Mouse (Mus musculus) MEL (cell line): ENCODE data around the gene Col8a2. TPM values are rescaled to one million over a fixed set of nuclear protein-coding genes. Genes with fewer than 3 reads are reported as not detected.
A peak's percentile ranks its signal among the peaks of the same experiment; 100 is the strongest.

Source experiments
- DNase-seq: peaks from one replicate; pipeline ENCODE4 v3.0.0; 2011; ENCODE audit warnings: low read depth, low spot score
- H3K27ac ChIP-seq: 2 replicates; pipeline ENCODE4 v1.5.1; 2012; ENCODE audit warnings: low read depth, mild to moderate bottlenecking, control low read depth, low read length, moderate library complexity; ENCODE audit not compliant: control insufficient read depth
- H3K27me3 ChIP-seq, 2 experiments: fragments of 150-350 bp in 1 of 2; sonication (generic) in 1 of 2; 2 replicates each; pipeline ENCODE4 v1.6.1; 2012; ENCODE audit warnings: low read length in 2 of 2, mild to moderate bottlenecking in 2 of 2, improper control_type of control experiment in 1 of 2, moderate library complexity in 1 of 2; ENCODE audit not compliant: insufficient read depth in 2 of 2, control insufficient read depth in 1 of 2
- H3K36me3 ChIP-seq, 2 experiments: 2 replicates each; pipeline ENCODE4 v1.6.1; 2012 to 2014; ENCODE audit warnings: low read length in 2 of 2, improper control_type of control experiment in 1 of 2, inconsistent platforms in 1 of 2, mild to moderate bottlenecking in 1 of 2; ENCODE audit not compliant: insufficient read depth in 2 of 2, control insufficient read depth in 1 of 2
- H3K4me1 ChIP-seq, 2 experiments: fragments of 150-350 bp in 1 of 2; sonication (generic) in 1 of 2; 2 replicates each; pipeline ENCODE4 v1.6.1; 2012; ENCODE audit warnings: low read length in 2 of 2, improper control_type of control experiment in 1 of 2, mild to moderate bottlenecking in 1 of 2; ENCODE audit not compliant: insufficient read depth in 2 of 2, control insufficient read depth in 1 of 2
- H3K4me3 ChIP-seq, 2 experiments: fragments of 150-350 bp in 1 of 2; sonication (generic) in 1 of 2; 2 replicates each; pipeline ENCODE4 v1.5.1; 2012; ENCODE audit warnings: low read depth in 2 of 2, low read length in 2 of 2, mild to moderate bottlenecking in 2 of 2, moderate library complexity in 2 of 2, control low read depth in 1 of 2, improper control_type of control experiment in 1 of 2; ENCODE audit not compliant: control insufficient read depth in 1 of 2, insufficient read depth in 1 of 2
- H3K79me2 ChIP-seq: 2 replicates; pipeline ENCODE4 v1.6.1; 2012; ENCODE audit warnings: mild to moderate bottlenecking, low read length, moderate library complexity; ENCODE audit not compliant: control insufficient read depth, poor library complexity, insufficient read depth
- H3K9ac ChIP-seq: 2 replicates; pipeline ENCODE4 v1.6.1; 2012; ENCODE audit warnings: low read depth, mild to moderate bottlenecking, control low read depth, low read length, moderate library complexity; ENCODE audit not compliant: control insufficient read depth, poor library complexity, severe bottlenecking
- H3K9me3 ChIP-seq: fragments of 150-350 bp; sonication (generic); replicated peaks from 2 replicates; pipeline ENCODE4 v1.6.1; 2012; ENCODE audit warnings: mild to moderate bottlenecking, low read length, improper control_type of control experiment, moderate library complexity; ENCODE audit not compliant: insufficient read depth
- BHLHE40 ChIP-seq: IDR thresholded peaks from 2 replicates; pipeline ENCODE4 v1.6.1; 2012; ENCODE audit warnings: low read depth, mild to moderate bottlenecking, inconsistent platforms, low read length, improper control_type of control experiment, borderline replicate concordance
- CHD1 ChIP-seq: IDR thresholded peaks from 2 replicates; pipeline ENCODE4 v1.6.1; 2012; ENCODE audit warnings: low read depth, mild to moderate bottlenecking, inconsistent platforms, low read length, improper control_type of control experiment
- CHD2 ChIP-seq: IDR thresholded peaks from 2 replicates; pipeline ENCODE4 v1.6.1; 2011; ENCODE audit warnings: low read length, improper control_type of control experiment
- CTCF ChIP-seq, 3 experiments: IDR thresholded peaks in 2 of 3; conservative IDR thresholded peaks in 1 of 3; 2 replicates each; pipeline ENCODE4 v1.5.1; 2011 to 2012; ENCODE audit warnings: low read length in 3 of 3, low read depth in 2 of 3, mild to moderate bottlenecking in 2 of 3, improper control_type of control experiment in 1 of 3, inconsistent platforms in 1 of 3, mixed read lengths in 1 of 3, moderate library complexity in 1 of 3; ENCODE audit not compliant: control insufficient read depth in 1 of 3, insufficient read depth in 1 of 3, poor library complexity in 1 of 3, severe bottlenecking in 1 of 3
- ELF1 ChIP-seq: IDR thresholded peaks from 2 replicates; pipeline ENCODE4 v1.6.1; 2014; ENCODE audit warnings: low read depth, mild to moderate bottlenecking, inconsistent platforms, low read length, improper control_type of control experiment, moderate library complexity
- GATA1 ChIP-seq: IDR thresholded peaks from 2 replicates; pipeline ENCODE4 v1.6.1; 2011; ENCODE audit warnings: low read depth, low read length, improper control_type of control experiment
- MAX ChIP-seq: IDR thresholded peaks from 2 replicates; pipeline ENCODE4 v1.6.1; 2011; ENCODE audit warnings: low read length, improper control_type of control experiment
- RAD21 ChIP-seq: IDR thresholded peaks from 2 replicates; pipeline ENCODE4 v1.6.1; 2011; ENCODE audit warnings: mild to moderate bottlenecking, low read depth, low read length, improper control_type of control experiment
- RCOR1 ChIP-seq: IDR thresholded peaks from 2 replicates; pipeline ENCODE4 v1.6.1; 2012; ENCODE audit warnings: low read depth, mild to moderate bottlenecking, inconsistent platforms, low read length, improper control_type of control experiment
- SMC3 ChIP-seq: IDR thresholded peaks from 2 replicates; pipeline ENCODE4 v1.6.1; 2011; ENCODE audit warnings: low read depth, low read length, improper control_type of control experiment
- TAL1 ChIP-seq: IDR thresholded peaks from 2 replicates; pipeline ENCODE4 v1.6.1; 2012; ENCODE audit warnings: mild to moderate bottlenecking, inconsistent platforms, low read length, moderate library complexity, mixed read lengths
- polyA plus RNA-seq, 2 experiments: library from polyadenylated mRNA; stranded (reverse) in 1 of 2; unstranded in 1 of 2; fragments of >175 nt in 1 of 2; fragments of >200 nt in 1 of 2; gene quantifications; 2 replicates each; pipeline versions ENCODE4 v1.2.1 to v1.2.4; 2012; ENCODE audit warnings: low replicate concordance in 2 of 2, low read depth in 1 of 2; ENCODE audit not compliant: insufficient read length in 2 of 2, insufficient read depth in 1 of 2, missing spikeins in 1 of 2
- total RNA-seq: library from RNA; depleted of rRNA; stranded (reverse); fragments of 300-350 nt; gene quantifications from 2 replicates; pipeline ENCODE4 v1.2.3, GENCODE M21; 2012

Col8a2 gene
- total and polyA plus RNA-seq, 3 experiments, result not detected

DNA sequence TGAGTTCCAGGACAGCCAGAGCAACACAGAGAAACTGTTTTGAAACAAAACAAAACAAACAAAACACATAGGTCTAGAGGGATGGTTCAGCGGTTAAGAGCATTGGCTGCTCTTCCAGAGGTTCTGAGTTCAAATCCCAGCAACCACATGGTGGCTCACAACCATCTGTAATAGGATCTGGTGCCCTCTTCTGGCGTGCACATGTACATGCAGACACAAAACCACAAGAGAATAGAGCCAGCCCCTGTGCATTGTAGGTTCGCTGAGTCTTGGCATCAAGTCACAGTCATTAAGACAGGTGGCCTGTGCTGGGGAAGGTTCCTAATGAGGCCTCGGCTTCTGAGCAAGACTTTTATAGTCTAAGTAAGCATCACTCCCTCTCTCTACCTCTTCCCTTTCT lies 17.3 kb downstream of the Col8a2 start:
- DNase-seq, result peak; percentile 37
- H3K27ac ChIP-seq, result no peak overlapping the region
- H3K27me3 ChIP-seq, result no peaks in the 10 kb centered on the region
- no peaks in the 10 kb centered on the region for H3K79me2 ChIP-seq
- H3K4me3 ChIP-seq, result no peak overlapping the region
- no peaks in the 10 kb centered on the region for H3K36me3 ChIP-seq
- H3K9ac ChIP-seq, result no peak overlapping the region
- H3K4me1 ChIP-seq, result no peaks in the 10 kb centered on the region
- no peak for TF ChIP-seq CHD1
- TF ChIP-seq CTCF (IDR thresholded peaks at IDR 0.05 in 2 of 3, conservative IDR thresholded peaks at IDR 0.05 in 1 of 3; ENCODE audit: control insufficient read depth in 1 of 3, insufficient read depth in 1 of 3, low read depth in 2 of 3, low read length in 3 of 3, poor library complexity in 1 of 3, severe bottlenecking in 1 of 3), result peak; percentile 39 to 53 (median 39)
- no peak for TF ChIP-seq TAL1
- TF ChIP-seq RAD21, result peak; percentile 22
- TF ChIP-seq CHD2, result no peak
- TF ChIP-seq SMC3, result peak; percentile 50
- 0 out of 2 replicates have a peak, but pooled peaks have one; percentile 25 for TF ChIP-seq MAX
- TF ChIP-seq ELF1, result no peak
- no peak for TF ChIP-seq RCOR1
- no peaks in the 10 kb centered on the region for H3K9me3 ChIP-seq

GRCm38 (mm10) chr4:126305428-126305827 lies 18.8 kb downstream of the Col8a2 start:
- Histone ChIP-seq H3K9me3 (no peaks in the 10 kb centered on the region), H3K27me3 (no peaks in the 10 kb centered on the region), H3K4me1 (no peaks in the 10 kb centered on the region), H3K27ac (no peak overlapping the region), H3K9ac (no peak overlapping the region), H3K4me3 (no peak overlapping the region), H3K79me2 (no peaks in the 10 kb centered on the region), H3K36me3 (no peaks in the 10 kb centered on the region)
- DNase-seq, result no peak
- TF ChIP-seq GATA1 (no peak), RCOR1 (0 out of 2 replicates have a peak, but pooled peaks have one; percentile 37)

GRCm38 (mm10) chr4:126306058-126306457 lies 19.5 kb downstream of the Col8a2 start:
- DNase-seq, result no peak
- Histone ChIP-seq H3K4me3 (no peak overlapping the region), H3K27me3 (no peaks in the 10 kb centered on the region), H3K79me2 (no peaks in the 10 kb centered on the region), H3K36me3 (no peaks in the 10 kb centered on the region), H3K9me3 (no peaks in the 10 kb centered on the region), H3K9ac (no peak overlapping the region), H3K4me1 (no peaks in the 10 kb centered on the region), H3K27ac (no peak overlapping the region)
- TF ChIP-seq CTCF (IDR thresholded peaks at IDR 0.05 in 2 of 3, conservative IDR thresholded peaks at IDR 0.05 in 1 of 3; ENCODE audit: control insufficient read depth in 1 of 3, insufficient read depth in 1 of 3, low read depth in 2 of 3, low read length in 3 of 3, poor library complexity in 1 of 3, severe bottlenecking in 1 of 3) (peak in 2 of 3 experiments; percentile 17 to 43; a peak in 3 of 6 replicates), BHLHE40 (no peak)
